Mouse (Mus musculus) myocyte (in vitro differentiated cells): ENCODE data around the gene Pygm.

ENCODE experiments used
- MAX ChIP-seq: IDR thresholded peaks from one replicate; pipeline ENCODE4 v1.6.1; 2011; ENCODE audit warnings: low read depth, mild to moderate bottlenecking, control low read depth
- MYOD1 ChIP-seq, 3 experiments: IDR thresholded peaks; one replicate each; pipeline ENCODE4 v1.6.1; 2011; ENCODE audit warnings: control low read depth in 2 of 3, low read depth in 2 of 3, mild to moderate bottlenecking in 2 of 3, moderate library complexity in 1 of 3; ENCODE audit not compliant: insufficient read length in 2 of 3, control insufficient read depth in 1 of 3
- POLR2A ChIP-seq: IDR thresholded peaks from one replicate; pipeline ENCODE4 v1.6.1; 2011; ENCODE audit warnings: low read depth, mild to moderate bottlenecking, control low read depth, moderate library complexity; ENCODE audit not compliant: insufficient read length
- POLR2AphosphoS2 ChIP-seq: IDR thresholded peaks from one replicate; pipeline ENCODE4 v1.6.1; 2011; ENCODE audit warnings: low read depth, control low read depth; ENCODE audit not compliant: insufficient read length
- REST ChIP-seq: IDR thresholded peaks from one replicate; pipeline ENCODE4 v1.6.1; 2011; ENCODE audit warnings: mild to moderate bottlenecking, control low read depth, moderate library complexity; ENCODE audit not compliant: insufficient read depth, insufficient read length
- SRF ChIP-seq: IDR thresholded peaks from one replicate; pipeline ENCODE4 v1.6.1; 2011; ENCODE audit warnings: low read depth; ENCODE audit not compliant: control insufficient read depth, insufficient read length
- TCF12 ChIP-seq: IDR thresholded peaks from one replicate; pipeline ENCODE4 v1.6.1; 2011; ENCODE audit warnings: mild to moderate bottlenecking, control low read depth; ENCODE audit not compliant: poor library complexity, insufficient read depth, severe bottlenecking
- USF1 ChIP-seq: IDR thresholded peaks from one replicate; pipeline ENCODE4 v1.6.1; 2011; ENCODE audit warnings: low read depth, mild to moderate bottlenecking, control low read depth, moderate library complexity

- TF ChIP-seq MAX (no peak), USF1 (no peak), POLR2A (no peak), POLR2AphosphoS2 (no peak), MYOD1 (IDR thresholded peaks at IDR 0.05; ENCODE audit: control insufficient read depth in 1 of 3, insufficient read length in 2 of 3, low read depth in 2 of 3) (no peak), REST (no peak), TCF12 (no peak), SRF (no peak)
Measured at GRCm38 (mm10) chr19:6343996-6344395, 40.2 kb upstream of the Pygm start.
